Comparison of ENCODE assay signal across 9 mouse cellular contexts in genomic region chr2:180218241-180218640, GRCm38 (mm10). TPM values are rescaled to one million over a fixed set of nuclear protein-coding genes. Genes with fewer than 3 reads are reported as not detected.
DNase-seq lines count a peak whose midpoint lies in the region; ATAC-seq and TF ChIP-seq lines count a peak whose summit lies in the region.
"Had no signal": no experiment of that assay in that cellular context is flagged by ENCODE, and none has a peak within 500 bp of the region (broad histone marks: within the 10 kb centered on the region; RNA-seq: fewer than 3 reads in every experiment).

No protein-coding gene starts in this region.

- TF ChIP-seq CTCF in gastrocnemius, adult 2 months (IDR thresholded peaks at IDR 0.05): no peak
- no peak for TF ChIP-seq CTCF in layer of hippocampus, adult 2 months (conservative IDR thresholded peaks at IDR 0.05)
- TF ChIP-seq CTCF in intestine, postnatal 0 days (IDR thresholded peaks at IDR 0.05; ENCODE audit: low read depth): no peak

- H3K27me3 ChIP-seq in intestine, postnatal 0 days (replicated peaks; ENCODE audit: control insufficient read depth, insufficient read depth, low read length): no peaks in the 10 kb centered on the region

- intact Hi-C loops in gastrocnemius, adult 2 months (cut with DNase I): no loop called here

- DNase-seq in gastrocnemius, adult 2 months: no peak
- DNase-seq in gastrocnemius, adult 18-20 months (ENCODE audit: low spot score): no peak
- DNase-seq in layer of hippocampus, adult 2 months (ENCODE audit: low spot score in 2 of 2): no peak
- DNase-seq in layer of hippocampus, postnatal 36 days: no peak
- DNase-seq in embryo, embryonic 11 days: no peak
- DNase-seq in right cerebral cortex, postnatal 14 days: no peak

- no peaks in the 10 kb centered on the region for H3K9me3 ChIP-seq in intestine, postnatal 0 days (ENCODE audit: control insufficient read depth)
- H3K9me3 ChIP-seq: midbrain, embryonic 12.5 days had no signal

- no peak overlapping the region for H3K9ac ChIP-seq in intestine, postnatal 0 days (ENCODE audit: low read depth, low read length)
- H3K9ac ChIP-seq: midbrain, embryonic 12.5 days had no signal

- peak overlapping the region; percentile 83 for H3K27ac ChIP-seq in gastrocnemius, adult 2 months
- H3K27ac ChIP-seq in layer of hippocampus, adult 2 months: peak overlapping the region; percentile 62
- H3K27ac ChIP-seq in brown adipose tissue, adult 24 weeks (replicated peaks; ENCODE audit: low read depth, low read length): peak overlapping the region; percentile 98
- H3K27ac ChIP-seq in intestine, postnatal 0 days (ENCODE audit: low read depth, low read length): 0 out of 2 replicates have a peak overlapping the region, but pooled peaks have one; percentile 21
- H3K27ac ChIP-seq: midbrain, embryonic 12.5 days had no signal

- H3K4me3 ChIP-seq in gastrocnemius, adult 2 months: peak overlapping the region; percentile 47
- no peak overlapping the region for H3K4me3 ChIP-seq in layer of hippocampus, adult 2 months
- H3K4me3 ChIP-seq in brown adipose tissue, adult 24 weeks (ENCODE audit: insufficient read depth, low read depth, low read length): peak overlapping the region; percentile 8; the same call in 1 of the 2 replicates
- no peak overlapping the region for H3K4me3 ChIP-seq in intestine, postnatal 0 days (ENCODE audit: low read depth, low read length)
- H3K4me3 ChIP-seq: midbrain, embryonic 12.5 days had no signal

- WGBS in intestine, postnatal 0 days: 50% methylated on average over 3 of the region's 3 CpGs

- no peaks in the 10 kb centered on the region for H3K36me3 ChIP-seq in intestine, postnatal 0 days (ENCODE audit: control insufficient read depth, insufficient read depth)
- H3K36me3 ChIP-seq: midbrain, embryonic 12.5 days had no signal

- peaks cover 65% of the 10 kb centered on the region for H3K4me1 ChIP-seq in brown adipose tissue, adult 24 weeks (ENCODE audit: control insufficient read depth, insufficient read depth, insufficient read length, low read length)
- peaks cover 20% of the 10 kb centered on the region for H3K4me1 ChIP-seq in intestine, postnatal 0 days (replicated peaks; ENCODE audit: control insufficient read depth, insufficient read depth, low read length)

- H3K4me2 ChIP-seq in intestine, postnatal 0 days (replicated peaks; ENCODE audit: low read depth): no peak overlapping the region
- H3K4me2 ChIP-seq: midbrain, embryonic 12.5 days had no signal

- no peak for ATAC-seq in intestine, postnatal 0 days

RNA-seq across cellular contexts. Expression of gene Lama5, which starts 7.4 kb away (rescaled TPM):
- total RNA-seq in gastrocnemius, adult 2 months (2021): 10 to 100 TPM; 10.5 to 14.8 TPM
- 10 to 100 TPM in 1 of 2 experiments, 1 to 10 TPM in 1; 9.6 to 10.6 TPM for total RNA-seq in gastrocnemius, adult 18-20 months (2021)
- 1 to 10 TPM; 6.9 to 8.9 TPM for total RNA-seq in layer of hippocampus, adult 2 months (2021)
- total RNA-seq in layer of hippocampus, postnatal 36 days (2021): 10 to 100 TPM in 1 of 2 experiments, 1 to 10 TPM in 1; 6.5 to 11.0 TPM
- polyA plus RNA-seq in brown adipose tissue, adult 24 weeks (2012; ENCODE audit: insufficient read depth, insufficient read length, missing spikeins): 3.2 and 7.3 TPM in 2 replicates
- polyA plus RNA-seq in intestine, postnatal 0 days (2015; fragmentation: Nextera tagmentation; extraction: Ambion mirVana): 19.8 and 23.5 TPM in 2 replicates

RNA-seq across cellular contexts. Expression of gene Rps21, which starts 38.9 kb away (rescaled TPM):
- total RNA-seq in gastrocnemius, adult 2 months (2021): 100 to 1,000 TPM; 359 to 473 TPM
- total RNA-seq in gastrocnemius, adult 18-20 months (2021): 100 to 1,000 TPM; 355 to 460 TPM
- total RNA-seq in layer of hippocampus, adult 2 months (2021): 100 to 1,000 TPM; 713 to 738 TPM
- 100 to 1,000 TPM; 665 to 743 TPM for total RNA-seq in layer of hippocampus, postnatal 36 days (2021)
- 875 and 1,284 TPM in 2 replicates for polyA plus RNA-seq in brown adipose tissue, adult 24 weeks (2012; ENCODE audit: insufficient read depth, insufficient read length, missing spikeins)
- 442 and 454 TPM in 2 replicates for polyA plus RNA-seq in intestine, postnatal 0 days (2015; fragmentation: Nextera tagmentation; extraction: Ambion mirVana)

RNA-seq across cellular contexts. Expression of gene Adrm1, which starts 47.0 kb away (rescaled TPM):
- 100 to 1,000 TPM in 1 of 2 experiments, 10 to 100 TPM in 1; 99.5 to 121 TPM for total RNA-seq in gastrocnemius, adult 2 months (2021)
- total RNA-seq in gastrocnemius, adult 18-20 months (2021): 100 to 1,000 TPM; 114 to 119 TPM
- total RNA-seq in layer of hippocampus, adult 2 months (2021): 100 to 1,000 TPM; 105 to 108 TPM
- total RNA-seq in layer of hippocampus, postnatal 36 days (2021): 100 to 1,000 TPM in 1 of 2 experiments, 10 to 100 TPM in 1; 96.9 to 103 TPM
- polyA plus RNA-seq in brown adipose tissue, adult 24 weeks (2012; ENCODE audit: insufficient read depth, insufficient read length, missing spikeins): 65.9 and 105 TPM in 2 replicates
- polyA plus RNA-seq in intestine, postnatal 0 days (2015; fragmentation: Nextera tagmentation; extraction: Ambion mirVana): 132 and 142 TPM in 2 replicates

RNA-seq across cellular contexts. Expression of gene Cables2, which starts 55.1 kb away (rescaled TPM):
- total RNA-seq in gastrocnemius, adult 2 months (2021): 1 to 10 TPM; 9.3 to 9.8 TPM
- 1 to 10 TPM; 8.2 to 9.1 TPM for total RNA-seq in gastrocnemius, adult 18-20 months (2021)
- total RNA-seq in layer of hippocampus, adult 2 months (2021): 10 to 100 TPM; 31.6 to 37.5 TPM
- 10 to 100 TPM; 29.9 to 32.1 TPM for total RNA-seq in layer of hippocampus, postnatal 36 days (2021)
- 4.6 and 5.1 TPM in 2 replicates for polyA plus RNA-seq in brown adipose tissue, adult 24 weeks (2012; ENCODE audit: insufficient read depth, insufficient read length, missing spikeins)
- 8.2 and 8.4 TPM in 2 replicates for polyA plus RNA-seq in intestine, postnatal 0 days (2015; fragmentation: Nextera tagmentation; extraction: Ambion mirVana)

Comparison
In these comparisons a context has a peak if more than half of its experiments do, and no peak if none do; other contexts are left out.
1. H3K27ac ChIP-seq: peak in every context shown above with its lines; median percentile 98 in brown adipose tissue, adult 24 weeks; 83 in gastrocnemius, adult 2 months; 62 in layer of hippocampus, adult 2 months; 21 in intestine, postnatal 0 days.
2. H3K4me3 ChIP-seq: peak in gastrocnemius, adult 2 months (single experiment) and brown adipose tissue, adult 24 weeks (single experiment); none in layer of hippocampus, adult 2 months (single experiment) and intestine, postnatal 0 days (single experiment).